28 mouse cellular contexts compared by ENCODE assay signal in genomic region chr6:18305130-18305529, GRCm38 (mm10).
"Had no signal": no experiment of that assay in that cellular context is flagged by ENCODE, and none has a peak within 500 bp of the region (broad histone marks: within the 10 kb centered on the region; RNA-seq: fewer than 3 reads in every experiment).

No protein-coding gene starts in this region.

- H3K4me3 ChIP-seq: embryonic facial prominence, embryonic 10.5 days; embryonic facial prominence, embryonic 12.5 days; embryonic facial prominence, embryonic 13.5 days; embryonic facial prominence, embryonic 15.5 days; erythroblast, embryonic 14.5 days; forebrain, embryonic 10.5 days; forebrain, embryonic 12.5 days; forebrain, embryonic 13.5 days; forebrain, embryonic 15.5 days; gastrocnemius, adult 2 months had no signal

- H3K9ac ChIP-seq: embryonic facial prominence, embryonic 12.5 days; embryonic facial prominence, embryonic 13.5 days; embryonic facial prominence, embryonic 15.5 days; forebrain, embryonic 12.5 days; forebrain, embryonic 13.5 days; forebrain, embryonic 15.5 days; forebrain, postnatal 0 days had no signal

- H3K27ac ChIP-seq: embryonic facial prominence, embryonic 10.5 days; embryonic facial prominence, embryonic 12.5 days; embryonic facial prominence, embryonic 13.5 days; embryonic facial prominence, embryonic 15.5 days; forebrain, embryonic 10.5 days; forebrain, embryonic 12.5 days; forebrain, embryonic 13.5 days; forebrain, embryonic 15.5 days; gastrocnemius, adult 2 months had no signal

- H3K27me3 ChIP-seq: embryonic facial prominence, embryonic 12.5 days; embryonic facial prominence, embryonic 13.5 days; embryonic facial prominence, embryonic 15.5 days; forebrain, embryonic 12.5 days; forebrain, embryonic 13.5 days; forebrain, embryonic 15.5 days had no signal

- DNase-seq: cerebellum, adult 2 months; cerebellum, adult 8-10 months; cerebellum, adult 9-10 months; cerebellum, adult 9-11 months; cerebellum, postnatal 10 days; cerebellum, postnatal 14 days; cerebellum, postnatal 25 days; cerebellum, postnatal 36 days; embryo, embryonic 11 days; forebrain, postnatal 0 days; gastrocnemius, adult 2 months; gastrocnemius, postnatal 10 days; gastrocnemius, postnatal 14 days; gastrocnemius, postnatal 25 days; gastrocnemius, postnatal 36 days; heart, adult 11 months; heart, adult 18-20 months had no signal

- ATAC-seq: forebrain, embryonic 13.5 days; forebrain, embryonic 14.5 days; forebrain, embryonic 15.5 days; forebrain, embryonic 16.5 days; forebrain, postnatal 0 days had no signal

- H3K9me3 ChIP-seq: embryonic facial prominence, embryonic 10.5 days; embryonic facial prominence, embryonic 12.5 days; embryonic facial prominence, embryonic 13.5 days; embryonic facial prominence, embryonic 15.5 days; forebrain, embryonic 10.5 days; forebrain, embryonic 12.5 days; forebrain, embryonic 13.5 days; forebrain, embryonic 15.5 days had no signal

- H3K4me1 ChIP-seq: embryonic facial prominence, embryonic 12.5 days; embryonic facial prominence, embryonic 15.5 days; forebrain, embryonic 13.5 days; forebrain, embryonic 15.5 days had no signal

- H3K36me3 ChIP-seq: embryonic facial prominence, embryonic 10.5 days; embryonic facial prominence, embryonic 12.5 days; embryonic facial prominence, embryonic 13.5 days; embryonic facial prominence, embryonic 15.5 days; forebrain, embryonic 10.5 days; forebrain, embryonic 12.5 days; forebrain, embryonic 15.5 days had no signal

- H3K4me2 ChIP-seq: embryonic facial prominence, embryonic 12.5 days; embryonic facial prominence, embryonic 13.5 days; embryonic facial prominence, embryonic 15.5 days; forebrain, embryonic 12.5 days; forebrain, embryonic 13.5 days; forebrain, embryonic 15.5 days had no signal
